Mouse (Mus musculus) cerebellum, adult 9-11 months (tissue): ENCODE data around the gene Tldc2.
A peak's percentile ranks its signal among the peaks of the same experiment; 100 is the strongest.

Source experiments
- DNase-seq: peaks from one replicate; pipeline ENCODE4 v3.0.0; 2022

Tldc2 gene

DNA sequence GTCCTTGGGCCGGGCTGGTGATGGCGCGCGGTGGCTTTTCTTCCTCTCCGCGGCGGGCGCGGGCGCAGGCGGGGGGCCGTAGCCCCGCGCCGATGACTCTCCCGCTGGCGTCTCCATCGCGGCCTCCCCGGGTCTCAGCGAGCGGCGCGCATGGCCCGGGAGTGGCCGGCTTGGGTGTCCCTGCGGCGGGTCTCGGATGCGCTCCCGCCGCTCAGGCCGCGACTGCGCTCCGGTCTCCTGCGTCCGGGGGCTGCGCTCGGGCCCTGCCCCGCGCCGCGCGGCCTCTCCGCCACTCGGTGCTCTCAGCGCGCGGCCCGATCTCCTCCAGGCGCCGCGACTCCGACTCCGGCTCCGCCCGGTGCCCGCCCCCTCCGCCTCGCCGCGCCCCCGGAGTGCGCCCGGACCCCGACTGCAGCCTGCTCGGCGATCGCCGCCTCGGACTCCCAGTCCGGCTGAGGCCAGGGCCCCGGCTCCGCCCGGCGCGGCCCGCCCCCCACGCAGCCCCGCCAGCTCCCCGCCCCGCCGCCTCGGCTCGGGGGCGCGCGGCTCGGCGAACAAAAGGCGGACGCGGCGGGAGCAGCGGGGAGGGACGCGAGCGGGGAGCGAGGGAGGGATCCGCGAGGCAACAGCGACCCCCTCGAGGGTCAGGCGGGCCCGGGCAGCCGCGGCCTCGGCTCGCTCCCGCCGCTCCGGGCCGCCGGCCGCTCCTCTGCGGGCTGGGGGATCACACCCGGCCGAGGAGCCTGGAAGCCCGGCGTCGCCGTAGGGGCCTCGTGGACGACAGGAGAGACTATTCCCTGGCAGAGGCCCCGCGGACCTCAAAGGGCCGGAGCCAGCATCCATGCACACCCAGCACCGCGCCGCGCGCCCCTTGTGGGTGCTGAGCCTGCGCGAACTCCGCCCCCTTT lies 7.8 kb upstream of the Tldc2 start, which contains the start of gene Soga1:
Gene Soga1 (minus strand): TSS at position 462 of the 908 bp plus-strand sequence.
- peak; percentile 90 for DNase-seq

DNA sequence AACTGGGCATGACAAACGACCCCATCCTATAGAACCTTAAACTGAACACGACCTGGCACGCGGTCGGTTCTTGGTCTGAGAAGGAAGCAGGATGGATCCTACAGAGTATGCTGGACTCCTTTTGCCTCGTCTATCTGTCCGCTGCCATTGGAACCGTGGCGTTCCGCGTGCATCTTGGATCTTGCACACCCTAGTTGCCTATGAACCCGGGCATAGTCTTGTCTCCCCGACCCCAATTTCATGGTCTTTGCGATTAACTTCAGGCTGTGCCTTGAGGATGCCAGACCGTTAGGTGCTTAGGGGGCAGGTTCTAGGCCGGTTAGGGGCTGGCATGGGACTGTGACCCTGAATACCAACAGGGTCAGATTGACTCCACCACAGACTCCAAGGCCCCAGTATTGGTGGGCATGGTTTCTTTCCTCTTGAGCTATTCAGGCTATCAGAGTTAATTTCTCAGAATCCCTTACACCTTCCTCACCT lies 7.1 kb upstream of the Tldc2 start:
- no peak for DNase-seq

DNA sequence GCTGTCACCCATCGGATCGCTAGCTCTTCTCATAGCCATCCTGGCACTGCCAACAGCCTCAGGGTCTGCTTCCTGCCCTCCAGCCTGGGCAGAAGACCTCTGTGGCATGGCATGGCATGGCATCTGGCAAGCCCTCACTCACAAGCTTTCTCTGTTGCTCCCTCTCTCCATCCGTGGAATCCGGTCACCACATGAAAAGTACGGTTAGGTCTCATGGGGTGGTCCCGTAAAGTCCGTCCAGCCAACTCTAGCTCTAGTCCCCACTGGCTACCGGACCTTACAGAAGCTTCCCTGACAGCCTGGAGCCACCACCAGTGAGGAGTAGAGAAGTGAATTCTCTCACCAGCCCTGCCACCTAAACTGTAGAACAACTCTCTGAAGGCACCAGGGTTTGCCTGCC lies 5.5 kb upstream of the Tldc2 start:
- DNase-seq, result peak; percentile 41

DNA sequence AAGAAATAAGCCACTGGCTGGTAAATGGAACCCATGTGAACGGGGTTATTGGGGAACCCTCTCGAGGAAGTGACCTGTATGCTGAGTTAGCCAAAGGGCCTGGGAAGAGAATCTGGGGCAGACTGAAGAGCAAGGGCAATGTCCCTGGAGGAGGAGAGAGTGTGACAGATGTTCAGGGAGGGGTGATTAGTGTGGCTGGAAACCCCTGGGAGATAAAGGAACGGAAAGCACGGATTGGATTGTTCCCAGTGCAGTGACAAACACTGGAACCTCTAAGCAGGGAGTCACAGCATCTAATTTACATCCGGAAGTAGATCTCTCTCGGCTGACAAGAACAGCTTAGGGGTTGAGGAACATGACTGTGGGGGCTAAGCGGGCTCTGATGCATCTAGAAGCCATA lies 4.9 kb upstream of the Tldc2 start:
- no peak for DNase-seq

DNA sequence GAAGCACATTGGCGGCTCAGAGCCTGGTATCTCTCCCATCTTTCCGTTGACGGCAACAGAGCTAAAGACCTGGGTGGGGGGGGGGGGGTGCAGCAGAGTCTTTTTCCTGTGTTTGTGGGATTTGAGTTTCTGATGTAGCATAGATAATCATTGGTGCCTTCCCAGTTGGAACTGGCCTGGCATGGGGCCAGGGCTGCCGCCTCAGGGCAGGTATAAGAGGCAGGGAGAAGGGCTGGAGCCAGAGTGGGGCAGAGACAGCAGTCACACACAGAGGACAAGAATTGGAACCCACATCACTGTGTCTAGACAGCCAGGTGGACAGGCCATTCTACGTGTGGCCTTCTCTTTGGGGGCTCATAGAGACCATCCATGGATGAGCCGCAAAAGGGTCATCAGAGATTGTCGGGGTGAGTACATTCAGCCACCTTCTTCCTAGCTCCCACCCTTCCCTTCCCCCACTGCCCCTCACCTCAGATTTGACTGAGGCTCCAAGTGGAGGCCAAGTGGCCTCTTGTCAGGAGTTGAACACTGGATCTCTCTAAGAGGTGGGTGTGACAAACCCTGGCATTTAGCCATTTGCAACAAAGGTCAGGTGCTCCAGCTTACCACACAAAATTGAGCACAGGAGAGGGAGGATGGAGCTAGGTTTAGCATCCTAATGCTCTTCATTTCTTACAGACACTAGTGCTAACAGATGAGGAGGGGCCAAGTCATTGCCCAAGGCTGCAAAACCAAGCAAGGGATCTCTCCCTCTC lies 1.8 kb upstream of the Tldc2 start:
- DNase-seq, result peak; percentile 41

DNA sequence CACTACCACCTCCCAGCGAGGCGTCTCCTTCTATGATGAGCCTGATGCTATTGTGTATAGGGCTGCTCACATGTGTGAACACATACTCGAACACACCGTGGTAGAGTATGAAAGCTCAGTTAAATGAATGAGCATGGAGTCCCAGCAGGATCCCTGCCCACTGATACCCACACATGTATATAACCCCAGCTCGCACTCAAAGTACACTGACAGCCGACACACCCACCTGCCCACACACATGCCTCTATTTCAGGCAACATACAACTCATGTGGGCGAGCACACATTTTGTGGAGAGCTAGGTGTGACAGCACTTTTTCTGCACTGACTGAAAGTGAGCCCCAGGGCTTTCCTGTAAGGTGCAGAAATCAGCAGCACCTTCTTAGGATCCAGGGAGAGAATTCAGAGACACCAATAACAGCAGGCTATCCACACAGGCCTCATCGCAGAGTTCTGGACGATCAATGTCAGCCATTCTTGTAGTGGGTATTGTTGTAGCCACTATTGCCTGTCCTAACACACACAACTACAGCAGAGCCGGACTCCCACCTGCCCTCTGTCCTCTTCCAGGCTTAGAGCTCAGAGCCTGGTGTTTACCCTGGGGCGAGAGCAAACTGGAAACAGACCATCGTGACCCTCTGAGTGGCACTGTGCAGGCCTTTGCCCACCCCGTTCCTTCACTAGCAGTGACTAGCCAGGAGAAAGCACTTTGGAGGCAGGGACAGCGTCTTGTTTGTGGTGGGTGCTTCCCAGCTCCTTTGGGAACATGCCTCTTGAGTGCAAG lies 872 bp downstream of the Tldc2 start:
- no peak for DNase-seq

DNA sequence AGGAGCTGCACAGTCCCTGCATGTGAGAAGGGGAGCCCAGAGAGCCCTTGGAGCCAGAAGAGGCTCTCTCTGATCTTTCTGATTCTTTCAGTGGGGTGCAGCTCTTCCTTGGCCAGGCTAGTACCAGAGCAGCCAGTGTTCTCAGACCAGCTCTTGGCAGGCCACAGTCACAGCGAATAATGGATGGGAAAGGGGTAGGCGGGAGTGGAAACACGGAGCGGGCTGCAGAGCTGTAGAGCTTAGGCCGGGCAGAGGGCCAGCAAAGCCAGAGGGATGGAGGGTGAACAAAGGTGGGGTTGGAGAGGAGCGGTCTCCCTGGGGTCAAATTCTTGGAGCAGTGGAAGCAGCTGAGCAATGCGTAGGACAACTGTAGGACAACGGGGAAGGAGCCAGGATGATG lies 5.2 kb downstream of the Tldc2 start:
- DNase-seq, result peak; percentile 41

DNA sequence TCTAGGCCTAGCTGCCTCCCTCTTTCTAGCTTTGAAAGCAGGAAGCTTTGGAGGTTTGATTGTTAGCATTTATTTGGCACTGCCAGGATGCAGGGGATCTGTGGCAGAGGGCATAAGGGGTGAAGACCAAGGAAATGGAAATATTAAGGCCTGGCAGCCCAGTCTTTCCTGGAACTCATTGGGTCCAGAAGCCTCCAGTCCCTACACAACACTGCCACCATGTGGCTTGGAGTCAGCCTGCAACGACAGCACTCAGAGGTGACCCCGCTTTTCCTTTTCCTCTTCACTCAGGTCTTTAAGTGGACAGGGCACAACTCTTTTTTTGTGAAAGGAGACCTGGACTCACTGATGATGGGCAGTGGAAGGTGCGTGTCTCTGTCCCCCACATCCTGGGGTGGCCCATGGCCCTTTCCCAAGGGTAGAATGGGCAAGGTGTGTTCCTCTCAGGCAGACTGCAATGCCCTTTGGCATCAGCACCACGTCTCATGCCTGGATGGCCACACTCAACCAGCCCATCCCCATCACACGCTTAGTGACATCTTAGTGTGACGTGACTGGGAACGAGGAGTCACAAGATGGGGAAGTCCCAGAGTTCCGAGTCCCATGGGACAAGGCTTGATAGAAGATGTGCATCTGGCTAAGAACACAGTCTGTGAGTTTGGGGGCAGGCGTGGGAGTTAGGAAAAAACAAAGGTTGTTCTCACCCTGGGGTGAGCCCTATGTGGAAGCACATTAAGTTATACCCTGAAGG lies 8.3 kb downstream of the Tldc2 start:
- DNase-seq, result peak; percentile 78

DNA sequence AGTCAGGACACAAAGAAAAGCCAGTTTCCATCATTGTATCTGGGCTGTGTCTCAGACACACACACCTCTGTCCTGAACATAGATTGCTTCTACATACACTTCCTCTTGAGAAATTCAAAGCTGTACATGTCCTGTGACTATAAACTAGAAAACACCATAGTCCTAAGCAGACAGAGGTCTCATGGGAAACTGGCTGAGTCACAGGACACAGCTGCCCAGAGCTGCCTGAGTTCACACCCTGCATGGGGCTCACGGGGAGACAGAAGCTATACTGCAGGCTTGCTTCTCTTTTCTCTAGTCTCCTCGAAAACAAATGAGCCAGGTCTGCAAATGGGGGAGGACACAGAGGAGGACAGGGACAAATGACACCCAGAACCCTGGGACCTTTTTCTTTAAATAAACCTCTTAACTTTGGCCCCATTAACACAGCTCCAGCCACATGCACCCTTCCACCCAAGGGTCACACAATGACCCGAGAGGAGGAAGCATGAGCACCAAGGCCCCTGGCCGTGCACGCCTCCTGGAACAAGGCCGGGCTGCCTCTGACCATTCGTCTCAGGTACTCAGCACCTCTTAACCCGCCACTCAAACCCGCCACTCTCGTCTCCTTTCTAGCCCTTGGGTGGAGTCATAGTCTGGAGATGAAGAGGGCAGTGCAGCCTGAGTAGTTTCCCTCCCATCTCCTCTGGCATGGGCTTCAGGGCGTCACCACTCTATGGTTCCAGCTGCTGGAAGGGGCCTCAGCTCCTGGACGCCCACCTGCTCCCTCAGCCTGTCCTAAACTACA lies 12.9 kb downstream of the Tldc2 start:
- no peak for DNase-seq

DNA sequence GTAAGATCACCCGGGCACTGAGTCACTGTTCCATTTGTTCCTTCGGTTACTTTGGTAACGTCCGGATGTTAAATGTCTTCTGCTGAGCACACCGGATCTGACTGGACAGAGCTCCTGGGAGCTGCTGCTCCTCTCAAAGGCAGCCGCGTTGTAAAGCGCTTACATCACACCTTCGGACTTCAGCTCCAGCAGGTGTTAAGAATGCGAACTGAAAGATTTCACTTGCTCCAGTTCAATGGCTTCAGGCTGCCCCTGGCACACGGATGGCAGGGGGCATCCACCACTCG lies 13.4 kb downstream of the Tldc2 start:
- no peak for DNase-seq

DNA sequence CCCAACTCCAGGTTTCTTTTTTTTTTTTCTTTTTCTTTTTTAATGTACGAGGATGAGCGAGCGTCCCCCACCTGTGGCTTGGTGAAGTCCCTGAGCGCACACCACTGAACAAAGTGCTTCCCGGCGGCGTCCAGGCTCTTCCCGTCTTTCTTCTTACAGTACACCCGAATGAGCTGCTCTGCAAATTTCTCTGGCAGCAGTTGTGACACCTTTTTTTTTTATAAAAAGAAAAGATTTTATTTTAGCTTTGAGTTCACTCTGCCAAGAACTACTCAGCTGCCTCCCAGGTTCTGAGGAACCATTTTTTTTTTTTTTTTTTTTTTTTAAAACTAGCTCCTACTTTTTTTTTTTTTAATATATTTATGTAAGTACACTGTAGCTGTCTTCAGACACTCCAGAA lies 14.8 kb downstream of the Tldc2 start:
- no peak for DNase-seq

DNA sequence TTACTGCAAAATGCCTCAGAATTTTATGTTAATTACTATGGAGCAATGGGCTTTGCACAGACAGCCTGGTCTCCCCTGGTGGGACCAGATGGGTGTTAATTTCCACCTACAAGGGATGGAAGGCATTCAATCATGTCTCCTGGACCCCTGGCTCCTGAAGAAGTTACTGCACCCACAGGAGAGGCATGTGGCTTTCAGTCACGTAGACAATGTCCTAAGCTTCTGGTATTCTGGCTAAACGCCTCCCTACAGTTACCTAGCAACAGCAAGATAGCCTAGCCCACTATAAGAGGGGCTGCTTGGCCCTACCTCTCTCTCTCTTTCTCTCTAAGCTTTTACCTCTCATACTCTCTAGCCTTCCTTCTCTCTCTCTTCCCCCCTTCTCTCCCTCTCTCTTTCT lies 15.4 kb downstream of the Tldc2 start:
- no peak for DNase-seq

DNA sequence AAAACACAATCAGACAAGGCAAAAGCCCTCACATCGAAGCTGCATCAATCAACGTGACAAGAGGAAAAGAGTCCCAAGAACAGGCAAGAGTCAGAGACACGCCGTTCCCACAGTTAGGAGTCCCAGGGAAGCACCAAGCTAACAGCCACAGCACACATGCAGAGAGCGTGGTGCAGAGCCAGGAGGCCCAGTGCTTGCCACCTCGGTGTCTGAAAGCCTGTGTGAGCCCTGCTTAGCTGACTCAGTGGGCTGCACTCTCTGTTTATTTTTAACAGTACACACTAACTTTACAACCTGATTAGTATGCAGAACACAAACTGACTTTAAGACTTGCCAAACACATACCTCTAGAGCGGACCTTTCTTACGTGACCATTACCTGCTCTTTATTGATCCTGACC lies 17.6 kb downstream of the Tldc2 start:
- no peak for DNase-seq

DNA sequence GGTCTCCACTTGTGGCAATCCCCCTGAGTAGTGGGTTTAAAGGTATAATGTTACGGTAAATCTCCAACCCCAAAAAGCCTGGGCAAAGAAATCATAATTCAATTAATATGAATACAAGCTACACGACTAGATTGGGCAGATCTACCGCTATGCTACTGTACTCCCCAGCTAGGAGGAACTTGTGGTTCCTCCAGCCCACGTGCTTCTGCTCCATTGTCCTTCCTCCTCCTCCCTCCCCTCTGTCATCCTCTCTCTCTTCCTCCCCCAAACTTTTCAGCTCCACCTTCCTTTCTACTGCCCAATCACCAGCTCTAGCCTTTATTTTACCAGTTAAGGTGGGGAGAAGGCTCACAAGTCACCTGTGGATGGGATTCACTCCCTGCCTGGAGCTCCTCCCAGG lies 21.4 kb downstream of the Tldc2 start:
- no peak for DNase-seq

DNA sequence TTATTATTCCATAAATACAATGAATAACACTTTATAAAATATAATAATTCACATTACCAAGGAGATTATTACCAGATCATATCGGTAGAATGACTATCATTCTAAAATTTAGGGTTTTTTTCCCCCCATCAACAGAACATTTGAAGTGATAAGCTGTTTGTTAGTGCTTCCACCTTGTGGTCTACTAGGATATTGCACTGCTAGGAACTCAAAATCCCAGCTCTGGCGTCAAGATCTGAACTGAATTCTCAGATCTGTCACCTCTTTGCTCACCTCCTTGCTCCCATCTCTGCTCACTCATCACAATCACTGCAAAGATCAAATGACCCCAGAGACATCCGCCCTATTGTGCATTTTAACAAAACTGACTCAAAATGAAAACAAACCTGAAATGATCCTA lies 30.1 kb downstream of the Tldc2 start:
- no peak for DNase-seq

DNA sequence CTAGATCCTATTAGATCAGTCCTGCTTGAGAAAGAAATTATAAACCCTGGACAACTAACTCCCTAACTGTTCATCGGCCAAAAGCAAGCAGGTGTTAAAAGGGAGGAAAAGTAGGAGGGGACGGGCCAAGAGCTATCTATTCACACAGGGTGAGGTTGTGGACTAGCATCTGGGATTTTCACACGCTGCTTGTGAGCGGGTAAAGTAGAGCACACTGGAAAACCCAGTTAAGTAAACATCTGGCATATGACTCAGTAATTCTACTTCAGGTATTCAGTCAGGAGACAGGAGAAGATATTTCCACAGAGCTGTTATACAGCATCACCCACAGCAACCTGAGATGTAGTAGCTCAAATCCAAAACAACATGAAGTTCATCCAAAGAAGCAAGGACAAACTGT lies 31.7 kb downstream of the Tldc2 start:
- DNase-seq, result no peak

DNA sequence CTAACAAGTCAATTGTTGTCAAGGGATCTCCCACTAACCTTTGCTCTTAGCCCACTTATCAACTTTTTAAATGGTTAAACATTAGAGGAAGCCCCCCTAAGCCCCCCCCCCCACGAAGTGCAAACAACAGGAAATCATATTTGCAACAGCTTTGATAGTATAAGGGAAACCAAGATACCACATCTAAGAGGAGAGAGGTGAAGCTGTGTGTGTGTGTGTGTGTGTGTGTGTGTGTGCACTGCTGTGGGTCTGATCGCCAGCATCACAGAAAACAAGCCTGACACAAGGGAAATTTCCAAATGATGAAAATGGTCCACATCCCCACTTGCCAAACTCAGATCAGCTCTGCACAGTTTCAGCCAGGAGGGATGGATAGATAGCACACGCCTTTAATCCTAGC lies 32.2 kb downstream of the Tldc2 start:
- no peak for DNase-seq

DNA sequence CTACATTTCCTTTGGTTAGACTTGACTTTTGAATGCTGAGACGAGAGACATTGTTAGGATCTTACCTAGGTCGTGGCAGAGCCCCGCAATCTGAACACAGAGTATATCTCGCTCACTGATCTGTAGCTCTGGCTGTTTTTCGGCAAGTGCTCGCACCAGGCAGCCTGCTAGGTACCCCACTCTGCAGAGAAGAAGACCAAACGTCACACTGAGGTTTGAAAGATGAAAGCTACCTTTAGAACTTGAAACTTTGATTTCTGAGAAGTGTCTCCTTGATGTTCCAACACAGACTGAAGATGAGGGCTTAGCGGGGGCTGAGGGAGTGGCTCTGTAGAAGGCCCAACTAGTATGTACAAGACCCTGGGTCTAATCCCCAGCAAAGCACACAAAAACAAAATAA lies 34.9 kb downstream of the Tldc2 start:
- DNase-seq, result no peak

DNA sequence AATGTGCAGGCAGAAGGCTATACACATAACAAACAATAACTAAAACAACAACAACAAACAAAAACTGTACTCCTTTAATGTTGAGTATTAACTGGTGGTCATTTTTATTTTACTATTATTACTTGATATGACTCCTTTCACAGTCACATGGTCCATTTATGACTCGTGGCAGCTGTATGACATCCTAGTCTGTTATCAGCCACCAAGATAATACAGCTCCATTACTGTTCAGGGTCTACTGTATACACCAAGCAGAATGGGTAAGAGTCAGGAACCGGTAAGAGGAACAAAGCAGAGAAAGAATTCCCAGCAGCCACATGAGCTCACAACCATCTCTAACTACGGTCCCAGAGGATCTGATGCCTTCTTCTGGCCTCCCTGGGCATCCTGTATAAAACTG lies 38.4 kb downstream of the Tldc2 start:
- DNase-seq, result no peak

DNA sequence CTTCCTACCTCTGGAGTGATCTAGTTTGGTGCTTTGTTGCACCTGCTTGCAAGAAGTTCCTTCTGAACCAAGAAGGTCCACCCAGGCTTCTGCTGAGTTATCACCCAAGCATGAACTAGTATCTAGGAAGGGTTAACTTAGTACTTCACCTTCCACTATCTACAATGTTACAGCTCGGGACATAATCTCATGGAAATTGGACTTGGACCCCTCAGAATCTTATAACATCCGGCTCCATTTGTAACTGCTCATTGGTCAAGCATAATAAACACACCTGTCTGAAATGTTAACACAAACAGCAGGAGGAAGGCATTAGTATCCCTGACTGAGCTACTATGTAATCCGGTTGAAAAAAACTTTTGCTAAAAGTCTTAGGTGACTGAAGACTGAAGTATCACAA lies 40.5 kb downstream of the Tldc2 start:
- DNase-seq, result no peak

DNA sequence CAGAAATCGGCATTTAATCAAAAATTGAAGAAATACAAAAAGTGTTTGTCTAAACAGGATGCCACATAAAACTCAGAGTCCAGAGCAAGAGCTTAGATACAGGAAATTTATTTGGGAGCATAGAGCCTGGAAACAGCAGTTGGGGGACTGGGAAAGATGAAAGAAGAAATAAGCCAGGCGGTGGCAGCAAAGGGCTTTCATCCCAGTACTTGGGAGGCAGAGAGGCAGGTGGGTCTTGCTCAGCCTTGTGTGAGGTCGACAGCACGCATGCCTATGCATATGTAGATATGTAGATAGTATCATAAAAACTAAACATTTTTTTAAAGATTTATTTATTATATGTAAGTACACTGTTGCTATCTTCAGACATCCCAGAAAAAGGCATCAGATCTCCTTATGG lies 41.2 kb downstream of the Tldc2 start:
- DNase-seq, result no peak

DNA sequence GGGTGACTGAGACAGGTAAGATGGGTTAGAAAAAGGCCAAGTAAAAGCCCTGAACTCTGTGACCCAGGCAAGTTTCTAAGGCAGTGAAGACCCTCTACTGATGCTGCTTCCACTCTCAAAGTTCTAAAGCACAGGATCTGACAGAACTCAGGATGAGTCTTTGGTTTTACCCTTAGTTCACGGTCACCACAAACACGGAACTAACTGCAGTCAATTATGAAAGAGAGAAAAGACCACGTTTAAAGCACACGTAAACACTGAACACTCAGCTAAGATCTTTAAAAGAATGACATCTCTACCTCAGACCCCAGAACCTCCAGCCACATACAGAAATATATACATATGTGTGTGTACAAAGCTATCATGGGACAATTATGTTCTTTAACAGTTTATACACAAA lies 42.2 kb downstream of the Tldc2 start:
- DNase-seq, result no peak
